Mouse (Mus musculus) intestine, postnatal 0 days (tissue): Measurements from ENCODE around the gene Vapa. TPM values are rescaled to one million over a fixed set of nuclear protein-coding genes. Genes with fewer than 3 reads are reported as not detected.

Source experiments
- ATAC-seq: fragments of 200-750 bp; cut with Nextera tagmentation; 2 replicates; pipeline ENCODE4 v1.8.0; 2017; ENCODE audit warnings: mild to moderate bottlenecking, moderate TSS enrichment, moderate library complexity
- H3K27ac ChIP-seq: fragments of 300-500 bp; sonication (generic); 2 replicates; pipeline ENCODE4 v1.5.1; 2014; ENCODE audit warnings: mild to moderate bottlenecking, low read depth, low read length, moderate library complexity
- H3K27me3 ChIP-seq: fragments of 300-500 bp; sonication (generic); replicated peaks from 2 replicates; pipeline ENCODE4 v1.6.1; 2014; ENCODE audit warnings: low read length, mixed read lengths; ENCODE audit not compliant: control insufficient read depth, insufficient read depth
- H3K36me3 ChIP-seq: fragments of 300-500 bp; sonication (generic); 2 replicates; pipeline ENCODE4 v1.6.1; 2014; ENCODE audit warnings: mild to moderate bottlenecking, moderate library complexity; ENCODE audit not compliant: control insufficient read depth, insufficient read depth
- H3K4me1 ChIP-seq: fragments of 300-500 bp; sonication (generic); replicated peaks from 2 replicates; pipeline ENCODE4 v1.6.1; 2014; ENCODE audit warnings: antibody characterized with exemption, low read length, mixed read lengths; ENCODE audit not compliant: control insufficient read depth, insufficient read depth
- H3K4me2 ChIP-seq: fragments of 300-500 bp; sonication (generic); replicated peaks from 2 replicates; pipeline ENCODE4 v1.6.1; 2014; ENCODE audit warnings: low read depth, mild to moderate bottlenecking, moderate library complexity
- H3K4me3 ChIP-seq: fragments of 300-500 bp; sonication (generic); 2 replicates; pipeline ENCODE4 v1.5.1; 2014; ENCODE audit warnings: low read depth, low read length
- H3K9ac ChIP-seq: fragments of 300-500 bp; sonication (generic); 2 replicates; pipeline ENCODE4 v1.6.1; 2014; ENCODE audit warnings: mild to moderate bottlenecking, low read depth, low read length
- H3K9me3 ChIP-seq: fragments of 300-500 bp; sonication (generic); 2 replicates; pipeline ENCODE4 v1.6.1; 2016; ENCODE audit warnings: mixed run types; ENCODE audit not compliant: control insufficient read depth
- CTCF ChIP-seq: sonication (generic); IDR thresholded peaks from 2 replicates; pipeline ENCODE4 v1.5.1; 2016; ENCODE audit warnings: low read depth, mild to moderate bottlenecking, control low read depth, antibody characterized with exemption, moderate library complexity
- WGBS: fragments of 180-500 bp; shearing (Covaris S2); extraction: QIAGEN DNeasy Blood & Tissue Kit; methylation state at CpG from one replicate; pipeline ENCODE4 v1.1.7; 2014; 5-methylcytosine and 5-hydroxymethylcytosine counted together
- polyA plus RNA-seq: library from polyadenylated mRNA; unstranded; fragments of >200 nt; fragmentation: Nextera tagmentation; extraction: Ambion mirVana; gene quantifications from 2 replicates; pipeline ENCODE4 v1.2.1, GENCODE M21; 2015

Vapa gene
- polyA plus RNA-seq, 1 experiment from 2014 or later = 292 TPM

GRCm38 (mm10) chr17:65612391-65613141, 789 bp downstream of the Vapa start:
- H3K27me3 ChIP-seq = no peaks in the 10 kb centered on the region
- ATAC-seq = peak; percentile 18
- H3K36me3 ChIP-seq = no peaks in the 10 kb centered on the region
- peak overlapping the region; percentile 72 for H3K4me2 ChIP-seq
- H3K27ac ChIP-seq = peak overlapping the region; percentile 97
- peak overlapping the region; percentile 99 for H3K4me3 ChIP-seq
- peak overlapping the region; percentile 98 for H3K9ac ChIP-seq
- TF ChIP-seq CTCF = no peak; the same call in 1 of the 2 replicates
- H3K4me1 ChIP-seq = 0 out of 2 replicates have a peak, but pooled peaks cover 10% of the 10 kb centered on the region
- 1% methylated on average over 64 of the region's 91 CpGs for WGBS
- H3K9me3 ChIP-seq = no peaks in the 10 kb centered on the region

- WGBS = 4% methylated on average over 4 of the region's 4 CpGs
- peaks cover 11% of the 10 kb centered on the region; the same call in 1 of the 2 replicates for H3K4me1 ChIP-seq
- no peak for ATAC-seq
- no peak for TF ChIP-seq CTCF
- H3K27ac ChIP-seq = 0 out of 2 replicates have a peak overlapping the region, but pooled peaks have one; percentile 97
- peak overlapping the region; percentile 99 for H3K4me3 ChIP-seq
- no peaks in the 10 kb centered on the region for H3K27me3 ChIP-seq
- peak overlapping the region; percentile 98 for H3K9ac ChIP-seq
- peak overlapping the region; percentile 72 for H3K4me2 ChIP-seq
- H3K9me3 ChIP-seq = no peaks in the 10 kb centered on the region
- no peaks in the 10 kb centered on the region for H3K36me3 ChIP-seq
These were observed 1.6 kb downstream of the Vapa start for GRCm38 (mm10) chr17:65611721-65612120.

- H3K36me3 ChIP-seq = no peaks in the 10 kb centered on the region
- H3K4me2 ChIP-seq = no peak overlapping the region
- H3K27ac ChIP-seq = no peak overlapping the region
- H3K27me3 ChIP-seq = no peaks in the 10 kb centered on the region
- WGBS = 47% methylated on average over 5 of the region's 5 CpGs
- no peak for TF ChIP-seq CTCF
- H3K9ac ChIP-seq = no peak overlapping the region
- peaks cover 33% of the 10 kb centered on the region; the same call in 1 of the 2 replicates for H3K4me1 ChIP-seq
- ATAC-seq = no peak
- no peaks in the 10 kb centered on the region for H3K9me3 ChIP-seq
- H3K4me3 ChIP-seq = no peak overlapping the region
These were observed 4.6 kb downstream of the Vapa start for GRCm38 (mm10) chr17:65608743-65609142.

GRCm38 (mm10) chr17:65608312-65608687, 5.1 kb downstream of the Vapa start:
- no peaks in the 10 kb centered on the region for H3K27me3 ChIP-seq
- no peaks in the 10 kb centered on the region for H3K36me3 ChIP-seq
- ATAC-seq = no peak
- H3K4me1 ChIP-seq = peaks cover 33% of the 10 kb centered on the region; the same call in 1 of the 2 replicates
- TF ChIP-seq CTCF = no peak
- no peak overlapping the region for H3K4me3 ChIP-seq
- 53% methylated on average over 2 of the region's 2 CpGs for WGBS
- no peaks in the 10 kb centered on the region for H3K9me3 ChIP-seq
- no peak overlapping the region for H3K9ac ChIP-seq
- H3K27ac ChIP-seq = peak overlapping the region; percentile 15; the same call in 1 of the 2 replicates
- peak overlapping the region; percentile 17; the same call in 1 of the 2 replicates for H3K4me2 ChIP-seq

- H3K27ac ChIP-seq = peak overlapping the region; percentile 15; the same call in 1 of the 2 replicates
- 41% methylated on average over 7 of the region's 7 CpGs for WGBS
- H3K4me3 ChIP-seq = no peak overlapping the region
- H3K9ac ChIP-seq = no peak overlapping the region
- no peaks in the 10 kb centered on the region for H3K36me3 ChIP-seq
- H3K27me3 ChIP-seq = no peaks in the 10 kb centered on the region
- H3K4me2 ChIP-seq = peak overlapping the region; percentile 17
- no peaks in the 10 kb centered on the region for H3K9me3 ChIP-seq
- no peak for TF ChIP-seq CTCF
- ATAC-seq = no peak
- H3K4me1 ChIP-seq = peaks cover 33% of the 10 kb centered on the region; the same call in 1 of the 2 replicates
These were observed 5.6 kb downstream of the Vapa start for GRCm38 (mm10) chr17:65607574-65608311.

- WGBS = 37% methylated on average over 4 of the region's 4 CpGs
- Histone ChIP-seq H3K4me1 (peaks cover 33% of the 10 kb centered on the region; the same call in 1 of the 2 replicates), H3K9me3 (no peaks in the 10 kb centered on the region), H3K27me3 (no peaks in the 10 kb centered on the region), H3K27ac (no peak overlapping the region), H3K4me2 (peak overlapping the region; percentile 4; the same call in 1 of the 2 replicates), H3K36me3 (no peaks in the 10 kb centered on the region), H3K4me3 (no peak overlapping the region), H3K9ac (no peak overlapping the region)
- ATAC-seq = no peak
- no peak for TF ChIP-seq CTCF
These were observed 7.3 kb downstream of the Vapa start for GRCm38 (mm10) chr17:65606014-65606413.
